Mouse (Mus musculus): ENCODE data around the gene Auts2. TPM values are rescaled to one million over a fixed set of nuclear protein-coding genes. Genes with fewer than 3 reads are reported as not detected.

The Auts2 gene
- total RNA-seq, 1 experiment from 2014 or later, result 1.9 TPM

- ATAC-seq (replicated peaks in 1 of 2; ENCODE audit: insufficient read depth in 1 of 2, low FRiP score in 2 of 2, low TSS enrichment in 1 of 2, low read depth in 1 of 2, poor library complexity in 2 of 2, severe bottlenecking in 2 of 2), result no peak
These were observed 957.3 kb downstream of the Auts2 start for GRCm38 (mm10) chr5:131585684-131586331.

- peak; percentile 75 to 84 for ATAC-seq (replicated peaks in 1 of 2; ENCODE audit: insufficient read depth in 1 of 2, low FRiP score in 2 of 2, low TSS enrichment in 1 of 2, low read depth in 1 of 2, poor library complexity in 2 of 2, severe bottlenecking in 2 of 2)
These were observed 958.6 kb downstream of the Auts2 start for GRCm38 (mm10) chr5:131584260-131585135.

GRCm38 (mm10) chr5:131581110-131582050, 961.8 kb downstream of the Auts2 start:
- no peak for ATAC-seq (replicated peaks in 1 of 2; ENCODE audit: insufficient read depth in 1 of 2, low FRiP score in 2 of 2, low TSS enrichment in 1 of 2, low read depth in 1 of 2, poor library complexity in 2 of 2, severe bottlenecking in 2 of 2)

- no peak for ATAC-seq (replicated peaks in 1 of 2; ENCODE audit: insufficient read depth in 1 of 2, low FRiP score in 2 of 2, low TSS enrichment in 1 of 2, low read depth in 1 of 2, poor library complexity in 2 of 2, severe bottlenecking in 2 of 2)
These were observed 964.4 kb downstream of the Auts2 start for GRCm38 (mm10) chr5:131578737-131579136.

GRCm38 (mm10) chr5:131575733-131576265, 967.3 kb downstream of the Auts2 start:
- ATAC-seq (replicated peaks in 1 of 2; ENCODE audit: insufficient read depth in 1 of 2, low FRiP score in 2 of 2, low TSS enrichment in 1 of 2, low read depth in 1 of 2, poor library complexity in 2 of 2, severe bottlenecking in 2 of 2), result no peak

GRCm38 (mm10) chr5:131575086-131575514, 968.0 kb downstream of the Auts2 start:
- ATAC-seq (replicated peaks in 1 of 2; ENCODE audit: insufficient read depth in 1 of 2, low FRiP score in 2 of 2, low TSS enrichment in 1 of 2, low read depth in 1 of 2, poor library complexity in 2 of 2, severe bottlenecking in 2 of 2), result no peak

GRCm38 (mm10) chr5:131574469-131575085, 968.6 kb downstream of the Auts2 start:
- no peak for ATAC-seq (replicated peaks in 1 of 2; ENCODE audit: insufficient read depth in 1 of 2, low FRiP score in 2 of 2, low TSS enrichment in 1 of 2, low read depth in 1 of 2, poor library complexity in 2 of 2, severe bottlenecking in 2 of 2)

GRCm38 (mm10) chr5:131573296-131574177, 969.6 kb downstream of the Auts2 start:
- ATAC-seq (replicated peaks in 1 of 2; ENCODE audit: insufficient read depth in 1 of 2, low FRiP score in 2 of 2, low TSS enrichment in 1 of 2, low read depth in 1 of 2, poor library complexity in 2 of 2, severe bottlenecking in 2 of 2), result no peak

GRCm38 (mm10) chr5:131566032-131566431, 977.1 kb downstream of the Auts2 start:
- no peak for ATAC-seq (replicated peaks in 1 of 2; ENCODE audit: insufficient read depth in 1 of 2, low FRiP score in 2 of 2, low TSS enrichment in 1 of 2, low read depth in 1 of 2, poor library complexity in 2 of 2, severe bottlenecking in 2 of 2)

- no peak for ATAC-seq (replicated peaks in 1 of 2; ENCODE audit: insufficient read depth in 1 of 2, low FRiP score in 2 of 2, low TSS enrichment in 1 of 2, low read depth in 1 of 2, poor library complexity in 2 of 2, severe bottlenecking in 2 of 2)
These were observed 979.4 kb downstream of the Auts2 start for GRCm38 (mm10) chr5:131563630-131564252.

GRCm38 (mm10) chr5:131560773-131561560, 982.2 kb downstream of the Auts2 start:
- ATAC-seq (replicated peaks in 1 of 2; ENCODE audit: insufficient read depth in 1 of 2, low FRiP score in 2 of 2, low TSS enrichment in 1 of 2, low read depth in 1 of 2, poor library complexity in 2 of 2, severe bottlenecking in 2 of 2), result no peak

- ATAC-seq (replicated peaks in 1 of 2; ENCODE audit: insufficient read depth in 1 of 2, low FRiP score in 2 of 2, low TSS enrichment in 1 of 2, low read depth in 1 of 2, poor library complexity in 2 of 2, severe bottlenecking in 2 of 2), result no peak
These were observed 984.6 kb downstream of the Auts2 start for GRCm38 (mm10) chr5:131558403-131559174.

- ATAC-seq (replicated peaks in 1 of 2; ENCODE audit: insufficient read depth in 1 of 2, low FRiP score in 2 of 2, low TSS enrichment in 1 of 2, low read depth in 1 of 2, poor library complexity in 2 of 2, severe bottlenecking in 2 of 2), result no peak
These were observed 985.4 kb downstream of the Auts2 start for GRCm38 (mm10) chr5:131557591-131558385.

Measured in hematopoietic stem cell, adult 5-6 weeks (primary cell).